Mouse (Mus musculus): ENCODE measurements around the gene Pitpnc1. TPM values are rescaled to one million over a fixed set of nuclear protein-coding genes. Genes with fewer than 3 reads are reported as not detected.
A peak's percentile ranks its signal among the peaks of the same experiment; 100 is the strongest.

Pitpnc1 gene
- polyA plus RNA-seq, 2 experiments, result 3.0 to 5.8 TPM

DNA sequence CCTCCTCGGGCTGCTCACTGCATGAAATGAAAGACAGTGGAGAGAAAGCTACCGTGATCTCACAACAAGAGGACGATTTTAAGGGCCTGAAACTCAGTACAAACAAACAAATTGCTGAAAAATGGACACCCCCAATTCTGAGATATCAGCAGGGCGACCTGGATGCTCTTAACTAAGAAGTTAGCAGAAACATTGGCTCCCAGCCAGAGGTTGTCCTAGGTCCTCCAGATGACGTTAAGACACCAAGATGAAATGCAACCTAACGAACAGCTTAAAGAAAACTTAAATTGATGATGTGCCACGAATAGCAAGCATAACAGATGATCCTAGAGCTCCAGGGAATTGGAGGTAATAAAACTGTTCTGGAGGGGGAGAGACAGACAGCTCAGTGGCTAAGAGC, 69.7 kb downstream of the Pitpnc1 start:
- no peak for TF ChIP-seq EP300 (IDR thresholded peaks at IDR 0.05; ENCODE audit: low read depth)
- TF ChIP-seq CTCF (IDR thresholded peaks at IDR 0.05; ENCODE audit: low read depth), result no peak
- H3K4me2 ChIP-seq (ENCODE audit: low read depth), result no peak overlapping the region
- ATAC-seq (ENCODE audit: insufficient read depth), result no peak
- no peak overlapping the region for H3K9ac ChIP-seq (replicated peaks)
- WGBS (ENCODE audit: insufficient replicate concordance), result 72% methylated on average over 7 of the region's 7 CpGs
- no peaks in the 10 kb centered on the region for H3K9me3 ChIP-seq (ENCODE audit: control insufficient read depth, low read length)
- peaks cover 30 to 48% of the 10 kb centered on the region in 2 experiments for H3K4me1 ChIP-seq (replicated peaks; ENCODE audit: control insufficient read depth in 2 of 2, insufficient read depth in 2 of 2, low read length in 1 of 2)
- no peak for DNase-seq (ENCODE audit: low read depth in 3 of 3, low spot score in 3 of 3)
- no peaks in the 10 kb centered on the region for H3K36me3 ChIP-seq (replicated peaks; ENCODE audit: control insufficient read depth, insufficient read depth, low read depth)
- H3K27ac ChIP-seq, result no peak overlapping the region
- no peak overlapping the region for H3K4me3 ChIP-seq (ENCODE audit: insufficient read depth in 1 of 2, low read depth in 2 of 2, low read length in 2 of 2)
- H3K27me3 ChIP-seq (ENCODE audit: control insufficient read depth, insufficient read depth, low read length), result no peaks in the 10 kb centered on the region

DNA sequence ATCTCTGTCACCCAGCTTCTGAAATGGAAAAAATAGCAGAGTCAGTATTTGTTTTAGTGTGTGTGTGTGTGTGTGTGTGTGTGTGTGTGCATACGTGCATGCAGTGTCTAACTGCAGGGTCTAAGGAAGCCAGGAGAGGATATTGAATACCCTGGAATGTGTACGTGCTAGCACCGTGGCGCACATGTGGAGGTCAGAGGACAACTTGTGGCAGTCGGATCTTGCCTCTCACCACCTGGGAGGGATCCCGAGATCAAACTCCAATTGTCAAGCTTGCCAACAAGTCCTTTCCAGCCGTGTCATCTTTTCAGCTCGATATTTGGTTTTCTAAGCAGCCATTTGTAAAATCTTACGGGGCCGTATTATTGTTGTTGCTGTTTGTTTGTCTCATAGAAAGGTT, 70.5 kb downstream of the Pitpnc1 start:
- no peaks in the 10 kb centered on the region for H3K27me3 ChIP-seq (ENCODE audit: control insufficient read depth, insufficient read depth, low read length)
- no peaks in the 10 kb centered on the region for H3K36me3 ChIP-seq (replicated peaks; ENCODE audit: control insufficient read depth, insufficient read depth, low read depth)
- no peak overlapping the region for H3K9ac ChIP-seq (replicated peaks)
- TF ChIP-seq EP300 (IDR thresholded peaks at IDR 0.05; ENCODE audit: low read depth) (no peak), CTCF (IDR thresholded peaks at IDR 0.05; ENCODE audit: low read depth) (no peak)
- H3K4me3 ChIP-seq (ENCODE audit: insufficient read depth in 1 of 2, low read depth in 2 of 2, low read length in 2 of 2), result no peak overlapping the region
- no peak overlapping the region for H3K4me2 ChIP-seq (ENCODE audit: low read depth)
- H3K27ac ChIP-seq, result no peak overlapping the region
- no peak for DNase-seq (ENCODE audit: low read depth in 3 of 3, low spot score in 3 of 3)
- H3K4me1 ChIP-seq (replicated peaks; ENCODE audit: control insufficient read depth in 2 of 2, insufficient read depth in 2 of 2, low read length in 1 of 2), result peaks cover 34 to 52% of the 10 kb centered on the region in 2 experiments
- no peak for ATAC-seq (ENCODE audit: insufficient read depth)
- 78% methylated on average over 10 of the region's 10 CpGs for WGBS (ENCODE audit: insufficient replicate concordance)
- H3K9me3 ChIP-seq (ENCODE audit: control insufficient read depth, low read length), result no peaks in the 10 kb centered on the region

DNA sequence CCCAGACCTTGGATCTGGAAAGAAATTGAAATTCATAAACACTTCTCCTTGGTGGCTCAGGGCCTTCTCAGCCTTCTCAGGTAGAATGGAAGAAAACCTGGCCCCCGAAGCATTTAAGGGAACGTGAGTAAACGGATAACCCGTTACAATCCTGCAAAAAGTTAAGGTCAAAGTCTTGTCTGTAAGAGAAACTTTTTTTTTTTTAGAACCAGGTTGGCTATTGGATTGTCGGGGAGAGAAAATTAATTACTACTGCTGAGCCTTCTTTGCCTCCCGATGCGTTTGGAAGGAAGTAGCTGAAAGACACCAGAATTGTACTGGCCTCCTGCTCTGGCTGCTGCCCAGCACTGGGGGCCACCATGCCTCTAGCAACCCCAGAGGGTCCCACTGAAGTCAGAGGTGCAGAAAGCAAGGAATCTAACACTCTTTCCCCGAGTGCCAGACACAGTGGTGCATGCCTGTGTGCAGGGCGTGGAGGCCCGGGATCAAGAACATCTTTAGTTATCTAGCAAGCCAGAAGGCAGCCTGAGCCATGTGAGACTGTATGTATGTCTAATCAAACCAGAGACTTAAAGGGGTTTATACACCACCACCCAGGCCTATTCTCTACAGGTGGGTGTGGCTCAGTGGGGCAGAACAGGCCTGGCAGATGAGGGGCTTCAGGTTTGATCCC, 73.0 kb downstream of the Pitpnc1 start:
- peak overlapping the region; percentile 89 for H3K27ac ChIP-seq

GRCm38 (mm10) chr11:107394245-107394644, 76.3 kb downstream of the Pitpnc1 start:
- 64% methylated on average over 3 of the region's 3 CpGs for WGBS (ENCODE audit: insufficient replicate concordance)
- TF ChIP-seq EP300 (IDR thresholded peaks at IDR 0.05; ENCODE audit: low read depth) (no peak), CTCF (IDR thresholded peaks at IDR 0.05; ENCODE audit: low read depth) (no peak)
- ATAC-seq (ENCODE audit: insufficient read depth), result no peak
- H3K4me3 ChIP-seq (ENCODE audit: insufficient read depth in 1 of 2, low read depth in 2 of 2, low read length in 2 of 2), result no peak overlapping the region
- no peak overlapping the region for H3K27ac ChIP-seq
- no peak overlapping the region for H3K9ac ChIP-seq (replicated peaks)
- H3K27me3 ChIP-seq (ENCODE audit: control insufficient read depth, insufficient read depth, low read length), result no peaks in the 10 kb centered on the region
- H3K4me2 ChIP-seq (ENCODE audit: low read depth), result no peak overlapping the region
- no peaks in the 10 kb centered on the region for H3K9me3 ChIP-seq (ENCODE audit: control insufficient read depth, low read length)
- no peak for DNase-seq (ENCODE audit: low read depth in 3 of 3, low spot score in 3 of 3)
- H3K4me1 ChIP-seq (replicated peaks; ENCODE audit: control insufficient read depth in 2 of 2, insufficient read depth in 2 of 2, low read length in 1 of 2), result peaks cover 43 to 53% of the 10 kb centered on the region in 2 experiments
- no peaks in the 10 kb centered on the region for H3K36me3 ChIP-seq (replicated peaks; ENCODE audit: control insufficient read depth, insufficient read depth, low read depth)

More for the DNA sequence above, 73.0 kb downstream of the Pitpnc1 start:
- DNase-seq (ENCODE audit: low read depth in 3 of 3, low spot score in 3 of 3) (peak; percentile 81 to 82 (median 81)), ATAC-seq (ENCODE audit: insufficient read depth) (peak; percentile 98)
- Histone ChIP-seq H3K36me3 (replicated peaks; ENCODE audit: control insufficient read depth, insufficient read depth, low read depth) (no peaks in the 10 kb centered on the region), H3K4me1 (replicated peaks; ENCODE audit: control insufficient read depth in 2 of 2, insufficient read depth in 2 of 2, low read length in 1 of 2) (peaks cover 45 to 64% of the 10 kb centered on the region in 2 experiments), H3K27me3 (ENCODE audit: control insufficient read depth, insufficient read depth, low read length) (no peaks in the 10 kb centered on the region), H3K4me3 (ENCODE audit: insufficient read depth in 1 of 2, low read depth in 2 of 2, low read length in 2 of 2) (peak overlapping the region in 1 of 2 experiments; percentile 39; a peak in 2 of 4 replicates), H3K9me3 (ENCODE audit: control insufficient read depth, low read length) (no peaks in the 10 kb centered on the region), H3K4me2 (ENCODE audit: low read depth) (peak overlapping the region; percentile 81), H3K9ac (replicated peaks) (peak overlapping the region; percentile 73)
- 35% methylated on average over 10 of the region's 10 CpGs for WGBS (ENCODE audit: insufficient replicate concordance)
- TF ChIP-seq CTCF (IDR thresholded peaks at IDR 0.05; ENCODE audit: low read depth) (no peak), EP300 (IDR thresholded peaks at IDR 0.05; ENCODE audit: low read depth) (peak; percentile 91)

- H3K36me3 ChIP-seq (replicated peaks; ENCODE audit: control insufficient read depth, insufficient read depth, low read depth), result no peaks in the 10 kb centered on the region
- no peak overlapping the region for H3K4me3 ChIP-seq (ENCODE audit: insufficient read depth in 1 of 2, low read depth in 2 of 2, low read length in 2 of 2)
- H3K9ac ChIP-seq (replicated peaks), result no peak overlapping the region
- DNase-seq (ENCODE audit: low read depth in 3 of 3, low spot score in 3 of 3) (no peak), ATAC-seq (ENCODE audit: insufficient read depth) (no peak)
- H3K27me3 ChIP-seq (ENCODE audit: control insufficient read depth, insufficient read depth, low read length), result no peaks in the 10 kb centered on the region
- no peak overlapping the region for H3K27ac ChIP-seq
- 46% methylated on average over 12 of the region's 12 CpGs for WGBS (ENCODE audit: insufficient replicate concordance)
- no peak overlapping the region for H3K4me2 ChIP-seq (ENCODE audit: low read depth)
- H3K9me3 ChIP-seq (ENCODE audit: control insufficient read depth, low read length), result no peaks in the 10 kb centered on the region
- H3K4me1 ChIP-seq (replicated peaks; ENCODE audit: control insufficient read depth in 2 of 2, insufficient read depth in 2 of 2, low read length in 1 of 2), result peaks cover 43 to 52% of the 10 kb centered on the region in 2 experiments
- TF ChIP-seq EP300 (IDR thresholded peaks at IDR 0.05; ENCODE audit: low read depth) (no peak), CTCF (IDR thresholded peaks at IDR 0.05; ENCODE audit: low read depth) (no peak)
Observed at GRCm38 (mm10) chr11:107393828-107394165, 76.7 kb downstream of the Pitpnc1 start.
